Mouse (Mus musculus): ENCODE data around the gene Fnip2.
A peak's percentile ranks its signal among the peaks of the same experiment; 100 is the strongest.

The Fnip2 gene

DNA sequence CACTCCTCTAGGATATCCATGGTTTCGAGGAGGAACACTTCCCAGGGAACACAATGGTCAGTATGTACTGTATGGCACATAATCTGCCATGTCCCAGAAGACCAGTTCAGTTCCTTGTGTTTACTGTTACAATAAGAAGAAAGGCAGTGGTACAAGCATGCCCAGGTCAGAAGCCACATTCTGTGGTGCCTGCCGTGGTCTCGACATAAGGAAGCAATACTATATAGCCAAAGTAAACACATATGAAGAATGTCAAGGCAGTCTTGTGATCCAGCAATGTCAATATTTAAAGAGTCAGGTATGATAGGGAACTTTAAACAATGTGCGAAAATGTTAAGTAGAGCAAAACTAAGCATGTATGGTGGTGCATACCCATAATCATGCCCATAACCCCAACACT is 44.2 kb downstream of the Fnip2 start:
- no peak for DNase-seq

DNA sequence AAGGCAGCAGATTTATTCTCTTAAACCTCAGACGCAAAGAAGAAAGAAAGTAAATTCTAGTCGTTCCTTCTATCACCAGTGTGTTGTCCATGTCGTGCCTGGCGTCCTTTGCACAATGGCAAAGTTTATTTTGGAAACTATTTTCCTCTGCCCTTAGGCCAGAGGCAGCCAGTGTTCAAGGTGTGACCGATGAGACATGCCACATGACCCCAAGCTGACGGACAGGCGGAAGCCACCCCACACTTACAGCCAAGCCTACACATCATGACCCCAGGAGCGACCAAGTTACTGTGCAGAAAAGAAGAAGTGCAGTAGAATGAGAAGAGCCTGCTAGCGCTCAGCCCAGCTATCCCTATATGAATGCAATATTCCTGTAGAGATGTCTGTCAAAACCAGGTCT is 47.7 kb downstream of the Fnip2 start:
- DNase-seq, result peak; percentile 19

DNA sequence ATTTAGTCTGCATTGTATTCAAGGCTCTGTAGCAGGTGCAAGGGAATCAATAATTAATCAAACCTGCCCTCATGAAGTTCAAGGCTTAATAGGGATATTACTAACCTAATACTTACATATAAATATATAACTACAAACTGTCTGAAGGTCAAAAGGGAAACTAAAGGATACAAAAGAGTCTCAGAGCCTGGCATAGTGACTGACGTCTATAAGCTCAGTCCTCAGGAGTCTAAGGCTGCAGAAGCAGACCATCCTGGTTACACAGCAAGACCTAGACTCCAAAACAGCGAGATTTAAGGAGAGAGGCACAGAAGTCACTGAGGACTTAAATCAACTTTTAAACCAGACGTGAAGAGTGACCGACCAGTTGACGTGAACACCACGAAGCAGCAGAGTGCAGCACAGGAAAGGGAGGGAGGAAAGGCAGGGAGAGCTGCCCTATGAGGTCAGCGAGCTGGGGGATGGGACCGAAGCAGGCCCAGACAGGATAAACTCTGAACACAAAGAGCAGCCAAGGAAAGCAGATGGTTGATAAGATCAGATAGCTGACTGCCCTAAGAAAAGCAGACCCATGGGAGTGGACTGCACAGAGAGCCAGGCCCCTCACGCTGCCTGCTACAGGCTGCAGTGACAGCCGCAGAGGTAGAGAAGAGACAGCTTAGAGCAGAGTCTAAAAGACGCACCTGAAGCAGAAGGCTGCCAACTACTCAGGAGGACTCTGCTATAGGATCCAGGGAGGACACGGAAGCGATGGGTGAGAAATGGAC is 48.7 kb downstream of the Fnip2 start:
- peak; percentile 82 for DNase-seq

DNA sequence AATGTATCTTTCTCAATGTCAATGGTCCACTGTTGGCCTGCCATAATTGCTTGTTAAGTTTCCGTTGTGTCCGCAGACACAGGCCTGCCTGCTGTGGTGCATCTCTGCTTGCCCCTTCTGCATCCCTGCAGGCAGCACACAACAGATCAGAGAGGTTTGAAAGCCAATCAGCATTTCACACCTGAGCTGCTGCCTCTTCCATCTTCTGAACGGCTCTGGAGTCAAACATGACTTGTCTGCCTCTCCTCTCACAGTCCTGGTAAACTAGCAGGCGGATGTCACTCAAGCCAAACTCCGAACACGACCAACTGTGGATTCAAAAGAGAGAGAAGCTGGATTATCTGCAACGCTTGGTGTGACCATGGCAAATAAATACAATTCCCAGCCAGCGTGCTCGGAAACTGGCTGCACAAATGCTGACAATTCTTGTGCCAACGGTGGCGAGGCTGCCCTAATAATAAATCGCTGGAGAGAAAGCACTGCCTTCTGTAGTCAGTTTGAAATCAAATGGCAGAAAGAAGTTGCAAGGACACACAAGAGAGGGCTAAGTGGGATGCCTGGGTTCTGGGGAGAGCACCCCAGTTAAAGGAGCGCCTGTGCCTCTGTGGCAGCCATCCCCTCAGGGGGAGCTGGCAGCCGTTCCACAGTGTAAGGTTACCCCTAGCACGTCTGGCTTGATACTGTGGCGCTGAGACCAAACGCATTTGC is 49.6 kb downstream of the Fnip2 start:
- no peak for DNase-seq

DNA sequence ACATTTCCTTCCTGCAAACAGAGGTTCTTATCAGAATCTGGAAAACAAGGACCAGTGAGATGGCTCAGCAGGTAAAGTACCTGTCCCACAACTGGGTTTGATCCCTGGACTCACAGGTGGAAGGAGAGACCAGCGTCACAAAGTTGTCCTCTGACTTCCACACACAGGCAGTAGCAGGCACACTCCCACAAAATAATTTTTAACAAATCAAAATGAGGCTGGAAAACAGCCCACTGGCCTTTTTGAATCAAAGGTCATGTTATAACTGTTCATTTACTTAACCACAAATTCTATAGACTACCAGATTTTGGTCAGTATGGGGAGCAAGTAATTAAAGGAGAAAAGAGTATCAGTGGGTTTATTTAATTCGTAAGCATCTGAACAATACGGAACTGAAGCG is 50.6 kb downstream of the Fnip2 start:
- no peak for DNase-seq

DNA sequence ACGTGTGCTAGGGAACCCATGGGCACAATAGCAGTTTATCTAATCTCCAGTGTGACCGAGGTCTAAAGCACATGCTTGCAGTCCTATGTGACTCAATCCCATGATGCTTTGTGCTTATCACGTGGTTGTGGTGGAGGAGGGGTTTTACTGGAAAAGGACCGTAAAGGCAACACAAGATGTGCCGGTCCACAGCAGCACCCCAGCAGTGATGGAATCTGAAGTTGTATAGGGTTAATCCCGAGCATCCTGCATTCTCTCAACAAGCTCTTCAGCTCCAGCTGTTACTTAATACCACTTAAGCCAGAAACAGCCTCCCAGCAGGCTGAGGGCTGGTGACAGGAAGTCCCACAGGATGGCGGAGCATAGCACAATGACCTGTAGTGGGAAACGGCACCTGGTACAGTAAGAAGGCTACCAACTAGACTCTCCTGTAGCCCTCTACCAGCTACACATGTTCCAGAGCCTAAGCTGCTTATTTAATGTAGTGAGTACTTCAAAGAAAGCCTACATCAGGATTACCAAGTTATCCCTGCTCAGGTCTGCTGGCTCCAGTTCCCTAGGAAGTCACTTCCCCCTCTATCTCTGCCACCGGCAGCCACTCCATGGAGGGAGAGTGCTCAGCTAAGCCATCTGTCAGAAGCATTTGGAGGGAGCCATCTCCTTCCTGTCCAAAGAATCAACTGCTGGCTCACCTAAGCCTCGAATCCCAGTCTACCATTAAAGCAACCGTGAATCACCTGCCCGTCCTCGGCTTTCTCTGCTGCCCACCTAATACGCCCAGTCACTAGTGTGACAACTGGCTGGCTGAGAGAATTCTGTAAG is 51.3 kb downstream of the Fnip2 start:
- DNase-seq, result peak; percentile 30

DNA sequence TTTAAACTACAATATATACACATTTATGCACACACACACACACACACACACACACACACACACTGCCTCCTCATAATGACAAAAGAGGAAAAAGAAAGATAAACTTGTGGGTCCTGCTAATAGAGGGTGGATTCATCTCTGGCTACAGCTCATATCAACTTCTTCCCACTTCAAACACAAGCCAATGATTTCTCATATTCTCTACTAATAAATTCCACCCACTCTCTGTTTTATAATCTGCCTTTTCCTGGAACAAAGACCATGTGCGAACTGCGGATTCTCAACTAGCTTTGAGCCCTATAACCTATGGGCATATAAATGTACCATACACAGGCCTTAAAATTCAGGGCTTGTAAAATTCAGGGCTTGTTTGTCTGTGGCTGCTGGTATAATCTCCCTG is 53.3 kb downstream of the Fnip2 start:
- no peak for DNase-seq

DNA sequence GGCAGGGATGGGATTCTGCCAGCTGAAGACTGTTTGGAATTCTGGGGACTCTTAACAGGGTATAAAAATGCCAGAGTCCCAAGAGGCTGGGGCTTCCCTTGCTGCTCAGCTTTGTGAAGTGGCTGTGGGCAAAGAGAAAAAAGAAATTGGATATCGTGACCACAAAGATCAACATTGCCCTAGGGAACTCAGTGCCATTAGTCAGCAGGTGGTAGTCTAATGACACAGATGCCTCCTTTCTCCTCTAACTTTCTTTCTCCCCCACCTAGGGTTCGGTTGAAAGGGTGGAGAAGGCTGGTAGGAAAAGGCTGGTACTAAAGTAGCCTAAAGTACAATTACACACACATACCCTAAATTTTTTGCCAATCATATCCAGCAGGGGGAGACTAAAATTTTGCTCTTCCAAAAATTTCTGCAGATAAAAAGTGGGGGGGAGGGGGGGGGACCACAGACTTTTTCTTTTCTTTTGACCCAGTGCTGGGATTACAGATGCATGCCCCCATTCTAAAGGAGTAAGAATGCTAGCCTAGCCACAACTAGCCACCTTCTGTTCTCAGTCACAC is 66.3 kb downstream of the Fnip2 start:
- peak; percentile 26 for DNase-seq

DNA sequence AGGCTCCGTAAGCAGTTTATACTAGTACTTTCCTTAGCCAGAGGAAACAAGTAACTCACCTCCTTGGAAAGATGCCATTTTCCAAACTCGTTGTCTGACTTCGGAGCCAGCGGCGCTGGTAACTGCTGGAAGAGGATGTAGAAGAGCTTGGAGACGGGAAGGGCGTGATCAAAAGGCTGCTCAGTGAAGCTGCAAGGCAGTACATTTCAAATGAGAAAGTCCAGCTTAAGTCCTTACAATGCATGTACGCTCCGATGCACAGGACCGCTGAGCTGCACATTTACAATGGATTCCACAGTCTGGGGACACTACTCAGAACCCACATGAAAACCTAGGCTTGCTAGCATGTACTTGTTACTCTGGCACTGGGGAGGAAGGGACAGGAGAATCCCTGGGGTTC is 67.3 kb downstream of the Fnip2 start:
- peak; percentile 33 for DNase-seq

DNA sequence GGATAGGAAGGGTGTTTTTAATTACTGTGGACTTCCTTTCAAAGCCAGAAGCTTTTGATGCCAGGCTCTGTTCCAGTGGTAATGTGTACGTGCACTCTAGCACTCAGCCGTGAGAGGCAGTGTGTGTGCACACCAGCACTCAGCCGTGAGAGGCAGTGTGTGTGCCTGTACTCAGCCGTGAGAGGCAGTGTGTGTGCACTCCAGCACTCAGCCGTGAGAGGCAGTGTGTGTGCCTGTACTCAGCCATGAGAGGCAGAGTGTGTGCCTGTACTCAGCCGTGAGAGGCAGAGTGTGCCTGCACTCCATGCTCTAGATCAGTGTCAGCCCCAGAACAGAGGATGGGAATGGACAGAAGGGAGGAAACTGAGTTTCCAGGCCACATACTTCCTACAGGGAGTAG is 70.9 kb downstream of the Fnip2 start:
- no peak for DNase-seq

DNA sequence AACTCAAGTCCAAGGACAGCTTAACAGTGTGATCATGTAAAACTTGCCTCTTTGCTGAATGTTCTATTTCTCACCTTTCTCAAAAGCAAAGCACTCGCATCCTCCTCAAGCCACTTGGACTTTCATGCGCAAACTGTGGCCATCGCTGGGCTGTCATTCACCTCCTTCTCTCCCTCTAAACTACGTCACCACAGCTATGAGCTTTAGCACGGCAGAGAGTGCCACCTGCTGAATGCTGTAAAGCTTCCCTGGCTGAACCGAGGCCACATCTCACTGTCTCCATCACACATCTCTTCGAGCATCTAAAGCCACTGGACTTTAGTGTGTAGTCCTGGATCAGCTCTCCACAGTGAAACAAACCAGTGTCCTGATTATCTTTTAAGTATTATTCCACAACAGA is 72.4 kb downstream of the Fnip2 start:
- DNase-seq, result peak; percentile 13

DNA sequence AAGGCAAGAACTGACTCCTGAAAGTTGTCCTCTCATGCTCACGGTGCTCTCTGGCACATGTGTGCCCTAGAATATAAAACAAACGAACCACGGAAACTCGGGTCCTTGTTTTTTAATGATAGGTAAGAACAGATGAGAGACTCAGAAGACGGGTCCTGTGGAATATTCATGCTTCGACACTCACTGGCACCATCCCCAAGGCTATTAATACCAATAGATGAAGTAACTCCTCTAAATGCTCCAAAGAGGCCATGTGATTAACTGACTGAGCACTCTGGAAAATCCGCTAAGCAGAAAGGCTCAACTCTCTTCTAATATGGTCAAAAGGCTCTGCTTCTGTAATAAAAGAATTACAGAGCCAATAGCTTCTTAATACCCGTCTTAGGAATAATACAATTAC is 73.6 kb downstream of the Fnip2 start:
- DNase-seq, result peak; percentile 12

DNA sequence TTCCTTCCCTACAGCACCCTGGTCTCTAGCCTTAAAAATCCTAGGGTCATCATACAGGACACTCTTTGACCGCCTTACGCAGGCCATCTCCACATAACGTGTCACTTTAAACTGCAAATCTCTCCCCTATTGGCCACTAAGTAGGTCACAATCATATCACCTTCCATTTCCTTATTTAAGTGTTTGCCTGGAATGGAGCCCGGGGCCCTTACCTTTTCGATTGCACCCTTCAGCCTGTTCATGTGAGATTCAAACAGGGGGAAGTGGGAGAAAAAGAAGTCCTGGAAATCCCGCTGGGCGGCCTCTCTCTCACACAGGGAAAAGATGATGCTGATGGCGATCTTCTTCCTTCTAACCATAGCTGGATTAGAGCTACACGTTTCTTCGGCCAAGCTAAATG is 74.5 kb downstream of the Fnip2 start:
- DNase-seq, result peak; percentile 75

DNA sequence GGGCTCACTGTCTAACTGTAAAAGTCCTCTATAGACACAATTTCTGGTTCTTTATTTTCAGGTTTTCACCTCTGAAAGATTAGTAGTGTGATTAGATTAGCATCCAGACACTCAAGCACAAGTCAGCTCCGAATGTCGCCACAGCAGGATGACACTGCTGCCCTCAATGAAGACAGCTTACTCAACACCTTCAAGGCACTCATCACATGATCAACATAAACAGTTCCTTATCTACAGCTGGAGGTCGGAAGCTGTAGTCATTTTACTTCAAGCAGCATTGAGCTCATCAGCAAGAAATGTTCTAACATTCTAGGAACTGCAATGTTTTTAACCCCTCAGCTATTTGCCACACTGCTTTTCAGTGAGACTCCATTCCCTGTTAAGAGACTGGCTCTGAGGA is 76.0 kb downstream of the Fnip2 start:
- no peak for DNase-seq

DNA sequence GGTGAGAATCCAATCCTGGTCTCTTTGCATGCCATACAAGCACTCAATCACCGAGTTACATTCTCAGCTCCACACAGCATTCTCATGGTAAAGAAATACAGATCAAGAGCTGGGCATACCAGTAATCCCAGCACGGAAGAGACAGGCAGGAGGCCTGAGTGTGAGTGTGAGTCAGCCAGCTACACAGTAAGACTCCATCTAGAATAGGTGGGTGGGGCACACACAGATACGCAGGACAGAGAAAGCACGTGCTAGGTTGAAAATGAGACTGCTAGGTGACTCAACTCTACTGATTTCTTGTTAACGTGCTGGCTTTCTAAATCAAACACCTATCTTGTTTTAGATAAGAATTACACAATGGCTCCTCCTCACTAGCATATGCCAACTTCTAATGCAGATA is 77.5 kb downstream of the Fnip2 start:
- no peak for DNase-seq

DNA sequence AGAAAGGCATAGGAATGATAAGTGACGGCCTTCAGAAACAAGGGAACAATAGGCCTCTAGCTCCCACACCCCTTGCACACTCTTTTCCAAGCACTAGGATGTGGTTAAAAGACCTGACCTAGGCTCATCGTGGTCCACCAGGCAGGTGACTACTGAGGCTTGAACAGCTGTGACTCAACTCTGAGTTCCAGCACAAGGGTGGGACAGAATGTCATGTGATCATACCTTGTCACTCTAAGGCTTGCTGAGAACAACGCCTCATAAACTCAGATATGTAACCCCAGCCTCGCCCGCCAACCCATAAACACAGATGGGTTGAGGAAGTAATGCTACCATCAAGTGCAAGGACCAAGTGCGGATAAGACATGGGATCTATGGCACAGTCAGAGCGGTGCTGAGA is 79.6 kb downstream of the Fnip2 start:
- no peak for DNase-seq

DNA sequence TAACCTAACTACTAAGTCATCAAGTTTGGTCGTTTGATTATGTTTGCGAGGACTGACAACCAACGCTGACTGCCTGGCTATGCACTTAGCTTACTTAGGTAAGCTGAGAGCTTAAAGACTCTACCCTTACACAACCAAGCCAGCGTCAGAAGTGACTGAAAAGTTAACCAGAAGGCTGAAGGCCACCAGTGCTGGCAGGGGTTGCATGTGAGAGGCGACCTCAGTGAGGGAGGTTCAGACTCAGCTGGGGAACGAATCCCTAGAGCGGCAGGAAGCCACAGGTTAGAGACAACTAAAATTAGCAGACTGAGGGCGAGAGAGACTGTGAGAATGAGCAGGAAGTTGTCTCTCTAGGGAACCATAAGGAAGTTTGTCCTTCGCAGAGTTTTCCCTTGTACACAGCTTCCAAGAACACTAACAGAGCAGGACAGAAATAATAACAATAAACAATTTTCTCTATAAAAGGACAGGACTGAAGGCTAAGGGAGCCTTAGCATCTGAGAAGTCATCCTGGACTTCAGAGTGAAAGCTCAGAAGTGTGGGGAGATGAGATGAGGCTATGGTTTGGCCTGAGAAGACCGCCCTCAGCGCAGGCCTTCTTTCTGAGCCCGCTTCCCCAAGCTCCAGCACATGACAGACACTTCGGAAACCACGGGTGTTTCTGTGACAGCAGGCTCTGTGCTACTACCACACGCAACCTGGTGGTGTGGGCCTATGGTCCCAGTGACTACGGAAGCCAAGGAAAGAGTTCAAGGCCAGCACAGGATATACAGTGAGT is 83.1 kb downstream of the Fnip2 start:
- DNase-seq, result peak; percentile 20

DNA sequence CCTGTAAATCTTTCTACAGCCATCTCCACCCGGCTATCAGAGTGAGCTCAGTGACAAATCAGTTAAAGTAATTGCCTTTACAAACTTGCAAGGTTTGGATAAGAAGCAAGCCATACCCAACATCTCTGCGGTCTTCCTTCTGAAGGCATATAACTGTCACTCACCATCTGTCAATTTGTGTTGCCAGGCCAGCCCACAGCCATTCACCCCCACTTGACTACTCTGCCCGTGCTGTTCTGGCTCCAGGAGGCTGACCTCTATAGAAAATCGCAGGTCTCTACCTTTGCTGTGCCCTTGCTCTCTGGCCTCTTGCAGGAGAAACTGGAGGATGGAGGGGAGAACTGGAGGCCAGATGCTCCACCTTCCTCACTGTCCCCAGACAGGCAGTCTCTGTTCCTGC is 88.7 kb downstream of the Fnip2 start:
- no peak for DNase-seq

DNA sequence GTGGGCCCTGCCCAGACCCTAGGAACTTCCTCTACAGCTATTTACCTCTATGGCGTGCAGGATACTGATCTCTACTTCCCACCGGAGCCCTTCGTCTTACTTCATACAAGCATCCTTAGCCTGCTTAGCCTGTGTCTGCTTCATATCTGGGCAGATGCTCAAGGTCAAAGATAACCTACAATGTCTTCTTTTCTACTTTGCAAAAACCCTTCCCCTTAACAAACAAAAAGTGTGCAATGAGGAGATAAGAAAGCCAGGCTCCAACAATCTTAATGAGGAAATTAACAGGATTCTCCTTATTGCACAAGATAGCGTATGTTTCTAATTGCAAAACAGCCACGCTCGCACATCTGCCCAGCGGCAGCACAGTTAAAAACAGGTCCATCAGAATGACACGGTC is 89.2 kb downstream of the Fnip2 start:
- no peak for DNase-seq

DNA sequence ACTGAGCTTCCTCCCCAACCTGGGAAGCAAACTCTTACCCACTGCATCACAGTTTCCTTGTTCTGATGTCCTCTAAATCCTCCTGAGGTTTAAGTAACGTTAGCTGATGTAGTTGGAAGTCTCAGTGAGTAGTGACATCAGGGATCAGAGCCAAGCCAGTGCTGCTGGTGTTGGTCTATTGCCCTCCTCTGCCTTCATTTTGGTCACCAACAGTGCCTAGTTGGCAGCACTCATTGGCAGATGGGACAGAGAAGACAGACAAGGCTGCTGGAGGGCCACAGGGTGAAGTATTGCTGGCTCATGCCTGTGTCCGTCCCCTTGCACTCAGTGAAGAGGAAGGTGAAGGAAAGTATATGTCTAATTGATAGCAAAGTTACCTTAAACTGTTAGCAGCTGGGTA is 91.6 kb downstream of the Fnip2 start:
- DNase-seq, result no peak

DNA sequence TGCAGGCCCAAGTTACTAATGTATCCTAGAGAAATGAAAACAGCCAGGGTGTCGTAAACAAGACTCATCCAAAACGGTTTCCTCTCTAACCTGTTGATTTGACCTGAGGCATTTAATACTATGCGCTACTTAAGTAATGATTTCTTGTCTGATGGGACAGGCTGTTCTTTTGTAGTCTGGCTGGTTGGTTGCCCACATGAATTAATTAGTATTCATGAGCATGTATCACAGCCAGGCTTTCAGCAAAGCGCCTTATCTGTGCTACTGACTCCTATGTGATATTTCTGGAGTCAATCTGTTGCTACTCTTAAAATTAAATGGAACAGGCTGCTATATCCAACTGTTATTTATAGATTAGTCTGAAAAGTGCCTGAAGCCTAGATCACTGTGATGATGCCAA is 92.7 kb downstream of the Fnip2 start:
- DNase-seq, result no peak

DNA sequence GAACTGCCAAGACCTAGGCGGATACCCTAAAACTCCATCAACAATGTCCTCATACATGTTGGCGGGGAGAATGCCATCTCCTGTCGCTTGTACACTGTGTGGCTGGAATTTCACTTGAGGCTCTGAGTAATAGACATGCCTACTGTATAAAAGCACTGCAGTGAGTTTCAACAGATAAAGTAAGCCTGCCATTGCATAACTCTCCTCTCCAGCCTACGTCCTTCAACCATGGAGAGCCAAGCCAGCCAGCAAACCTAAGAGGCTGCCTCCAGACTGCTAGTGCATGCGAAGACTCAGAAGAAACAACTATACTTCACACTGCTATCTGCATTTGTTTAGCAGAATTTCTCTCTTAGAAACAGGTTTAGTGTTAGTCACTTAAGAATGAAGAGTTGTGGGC is 95.2 kb downstream of the Fnip2 start:
- DNase-seq, result peak; percentile 39

DNA sequence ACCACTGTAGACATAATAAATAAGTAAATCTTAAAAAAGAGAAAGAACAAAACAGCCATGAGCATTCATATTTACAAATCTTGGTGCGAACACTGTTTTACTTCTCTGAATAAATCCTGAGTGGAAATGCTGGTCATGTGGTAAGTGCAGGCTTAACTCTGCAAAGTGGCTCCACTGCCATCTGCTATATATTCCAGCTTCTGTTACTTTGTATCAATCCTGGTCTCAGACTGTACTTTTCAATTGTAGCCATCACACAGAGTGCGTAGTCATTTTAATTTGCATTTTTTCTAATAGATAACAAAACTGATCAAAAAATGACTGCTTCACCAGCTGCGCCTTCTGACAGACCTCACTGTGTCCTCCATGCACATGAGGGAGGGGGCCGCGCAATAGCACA is 98.2 kb downstream of the Fnip2 start:
- no peak for DNase-seq

Measured in lung, postnatal 10 days (tissue).